Mouse (Mus musculus) kidney, postnatal 36 days (tissue): ENCODE data around the gene Grm4.

Experiments
- DNase-seq, 2 experiments: peaks; one replicate each; pipeline ENCODE4 v3.0.0; 2021 to 2022; ENCODE audit warnings: mixed read lengths in 2 of 2

Grm4 gene

DNA sequence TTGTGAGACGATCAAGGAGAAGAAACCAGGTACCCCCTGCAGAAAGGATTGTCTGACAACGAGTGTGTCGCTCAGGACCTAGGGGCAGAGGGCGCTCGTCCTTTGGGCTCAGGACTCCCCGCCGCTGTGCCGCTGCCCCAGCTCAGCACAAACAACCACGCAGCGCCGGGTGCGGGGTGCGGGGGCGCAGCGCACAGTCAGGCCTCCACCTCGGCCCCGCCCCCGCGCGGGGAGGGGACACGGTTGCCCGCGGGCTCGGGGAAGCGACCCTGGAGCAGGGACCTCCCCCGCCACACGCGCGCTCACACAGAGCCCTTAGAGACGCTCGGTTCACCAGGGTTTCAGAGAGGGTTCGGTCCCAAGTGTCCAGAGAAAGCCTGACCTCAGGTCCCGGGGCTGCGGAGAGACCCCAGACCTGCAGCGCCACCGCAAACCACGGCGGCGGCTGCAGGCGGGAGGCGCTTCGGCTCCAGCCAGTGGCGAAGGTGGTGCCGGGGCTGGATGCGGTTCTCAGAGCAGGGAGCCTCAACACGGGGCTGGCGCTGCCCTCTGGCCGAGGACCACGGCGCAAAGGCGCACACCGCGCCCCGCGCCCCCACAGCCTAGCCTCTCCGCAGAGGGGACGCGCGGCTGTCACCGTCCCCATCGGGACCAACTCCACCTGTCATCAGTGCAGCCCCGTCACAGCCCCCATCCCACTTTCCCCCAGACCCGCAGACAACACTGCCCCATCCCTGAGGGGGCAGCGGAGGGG, 9.2 kb downstream of the Grm4 start:
- no peak for DNase-seq

GRCm38 (mm10) chr17:27511125-27511735, 10.0 kb downstream of the Grm4 start:
- DNase-seq, result no peak

DNA sequence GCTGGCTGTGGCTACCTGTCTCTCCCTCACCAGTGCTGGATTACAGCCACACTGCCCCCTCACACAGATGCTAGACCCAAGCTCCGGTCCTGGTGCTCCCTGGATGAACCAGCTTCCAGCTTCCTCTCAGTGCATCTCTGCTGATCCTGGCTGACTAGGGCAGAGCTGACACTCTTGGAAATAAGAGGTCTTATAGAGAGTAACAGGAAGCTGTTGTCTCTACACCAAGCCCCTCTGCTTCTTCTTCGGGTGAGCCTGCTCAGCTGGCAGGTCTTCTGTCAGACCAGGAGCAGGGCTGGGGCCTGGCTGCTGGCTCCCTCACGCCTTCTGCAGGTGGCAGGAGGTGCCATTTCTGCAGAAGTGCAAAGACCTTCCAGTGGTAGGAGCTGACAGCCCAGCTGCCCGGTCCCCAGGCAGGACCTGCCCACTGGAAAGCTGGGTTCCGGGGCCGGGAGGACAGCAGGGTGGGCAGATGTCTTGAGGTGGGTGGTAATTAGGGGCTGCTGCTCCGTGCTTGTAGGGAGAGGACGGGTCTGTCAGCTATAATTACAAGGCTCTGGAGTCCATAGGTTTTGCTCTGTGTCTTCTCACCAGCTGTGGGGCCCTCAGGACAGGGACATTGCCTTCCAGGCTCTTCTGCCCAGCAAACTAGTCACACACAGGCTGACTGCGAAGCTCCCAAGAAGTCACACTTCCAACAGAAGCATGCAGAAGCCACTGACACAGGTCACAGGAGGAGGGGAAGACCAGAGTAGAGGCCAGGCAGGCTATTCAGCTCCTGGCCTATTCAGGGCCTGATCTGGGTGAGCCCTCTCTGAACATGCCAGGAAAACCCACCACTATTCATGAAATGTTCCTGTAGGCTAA, 10.7 kb downstream of the Grm4 start:
- no peak for DNase-seq

GRCm38 (mm10) chr17:27509056-27509455, 12.1 kb downstream of the Grm4 start:
- DNase-seq, result no peak

DNA sequence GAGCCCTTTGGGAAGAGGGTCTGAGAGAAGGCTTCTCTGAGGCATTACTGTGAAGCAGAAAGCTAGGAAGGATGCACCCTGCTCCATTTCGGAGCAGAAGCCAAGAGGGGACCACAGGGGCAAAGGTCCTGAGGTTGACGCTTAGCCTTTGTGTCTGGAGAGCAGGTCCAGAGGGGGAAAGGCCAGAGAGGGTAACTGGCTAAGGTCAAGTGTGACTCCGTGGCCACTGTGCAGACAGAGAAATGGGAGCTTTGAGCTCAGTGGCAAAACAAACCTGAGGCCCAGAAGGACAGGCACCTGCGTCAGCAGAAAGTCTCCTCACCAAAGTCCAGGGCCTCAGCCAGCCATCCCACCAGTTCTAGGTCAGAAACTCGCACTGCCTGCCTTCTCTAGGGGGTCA, 12.7 kb downstream of the Grm4 start:
- peak in 1 of 2 experiments; percentile 18 for DNase-seq

GRCm38 (mm10) chr17:27508002-27508401, 13.2 kb downstream of the Grm4 start:
- no peak for DNase-seq

GRCm38 (mm10) chr17:27507591-27507945, 13.6 kb downstream of the Grm4 start:
- no peak for DNase-seq

GRCm38 (mm10) chr17:27506871-27507590, 14.2 kb downstream of the Grm4 start:
- DNase-seq, result no peak

DNA sequence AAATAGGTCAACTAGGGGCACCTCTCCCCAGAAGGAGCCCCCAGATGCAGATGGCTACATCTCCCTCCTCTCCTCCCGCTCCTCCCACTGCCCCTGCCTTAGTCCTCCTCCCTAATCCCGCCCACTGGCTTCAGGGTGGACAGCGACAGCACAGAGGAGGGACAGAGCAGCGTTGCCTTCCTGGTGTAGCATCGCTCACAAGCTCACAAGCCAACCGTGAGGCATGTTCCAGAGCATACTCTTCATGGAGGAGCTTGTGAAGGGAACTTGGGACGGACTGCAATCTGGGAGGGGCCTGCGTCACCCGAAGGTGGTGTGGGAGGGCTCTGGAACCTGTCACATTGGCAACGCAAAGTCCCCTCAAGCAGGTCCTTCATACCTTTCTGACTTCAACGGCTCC, 14.8 kb downstream of the Grm4 start:
- no peak for DNase-seq

- DNase-seq, result no peak
Measured at GRCm38 (mm10) chr17:27505221-27505881, 15.9 kb downstream of the Grm4 start.

GRCm38 (mm10) chr17:27503869-27504268, 17.3 kb downstream of the Grm4 start:
- no peak for DNase-seq

- no peak for DNase-seq
Measured at GRCm38 (mm10) chr17:27502736-27503445, 18.3 kb downstream of the Grm4 start.

DNA sequence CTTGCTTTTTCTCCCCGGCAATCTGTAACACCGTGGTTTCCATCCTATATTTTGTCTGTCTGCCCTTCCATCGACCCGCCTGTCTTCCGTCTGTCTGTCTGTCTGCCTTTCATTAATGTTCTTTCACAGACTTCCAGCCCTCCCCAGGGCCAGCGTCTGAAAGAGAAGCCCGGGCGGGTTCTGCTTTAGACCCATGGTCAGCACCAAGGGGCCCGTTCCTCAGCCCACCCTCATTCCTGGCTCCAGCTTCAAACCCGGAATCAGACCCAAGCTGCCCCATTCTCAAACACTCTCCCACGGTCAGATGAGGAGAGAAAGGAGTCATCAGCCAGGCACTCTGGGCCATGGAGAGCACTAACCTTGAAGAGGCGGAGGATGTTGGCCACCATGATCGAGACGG, 18.9 kb downstream of the Grm4 start:
- no peak for DNase-seq

GRCm38 (mm10) chr17:27501331-27502251, 19.6 kb downstream of the Grm4 start:
- peak; percentile 12 to 32 for DNase-seq

GRCm38 (mm10) chr17:27500811-27501210, 20.4 kb downstream of the Grm4 start:
- no peak for DNase-seq

DNA sequence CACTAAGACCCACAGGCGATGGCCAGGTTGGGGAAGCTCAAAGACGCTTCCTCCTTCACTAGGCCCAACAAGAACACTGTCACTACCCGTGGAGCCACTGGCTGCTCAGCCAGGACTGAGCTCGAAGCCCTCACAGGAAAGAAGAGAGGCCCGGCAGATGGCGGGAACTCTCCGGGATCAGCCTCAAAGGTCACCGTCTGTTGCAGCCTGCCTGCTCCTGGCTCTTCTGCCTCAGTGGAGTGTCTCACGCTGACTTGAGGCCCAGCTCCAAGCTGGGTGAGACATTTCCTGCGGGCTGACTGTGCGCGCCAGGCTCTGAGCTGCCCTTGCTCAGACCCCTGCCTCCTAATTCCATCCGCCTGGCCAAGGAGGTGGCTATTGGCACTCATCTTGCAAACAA, 22.1 kb downstream of the Grm4 start:
- no peak for DNase-seq

- DNase-seq, result no peak
Measured at GRCm38 (mm10) chr17:27497798-27498197, 23.4 kb downstream of the Grm4 start.

- no peak for DNase-seq
Measured at GRCm38 (mm10) chr17:27495008-27495540, 26.1 kb downstream of the Grm4 start.

GRCm38 (mm10) chr17:27493969-27494368, 27.2 kb downstream of the Grm4 start:
- no peak for DNase-seq

- DNase-seq, result no peak
Measured at GRCm38 (mm10) chr17:27493389-27493788, 27.8 kb downstream of the Grm4 start.
